Mouse (Mus musculus) ES-E14 (cell line): ENCODE measurements at regions not wholly inside any gene's neighbourhood (a gene's known extent, or its start where the extent isn't known, plus 50 kb on each side); places are given as distances from the start of the nearest gene placed in this dataset.

ENCODE experiments used
- CHD2 ChIP-seq: IDR thresholded peaks from 2 replicates; pipeline ENCODE4 v1.6.1; 2014; ENCODE audit warnings: mild to moderate bottlenecking, low read depth, low read length, inconsistent platforms
- HCFC1 ChIP-seq: IDR thresholded peaks from 2 replicates; pipeline ENCODE4 v1.6.1; 2012; ENCODE audit warnings: low read length, inconsistent platforms, borderline replicate concordance; ENCODE audit not compliant: insufficient read depth

GRCm38 (mm10) chr10:91270955-91271741, 90.0 kb upstream of the Tmpo start:
- TF ChIP-seq CHD2 (no peak), HCFC1 (no peak)
